Mouse (Mus musculus) forebrain, embryonic 15.5 days (tissue): ENCODE measurements around the gene Gm20532. TPM values are rescaled to one million over a fixed set of nuclear protein-coding genes. Genes with fewer than 3 reads are reported as not detected.
A peak's percentile ranks its signal among the peaks of the same experiment; 100 is the strongest.

Source experiments
- ATAC-seq: fragments of 200-750 bp; cut with Nextera tagmentation; replicated peaks from 2 replicates; pipeline ENCODE4 v1.8.0; 2017; ENCODE audit warnings: mild to moderate bottlenecking, moderate TSS enrichment, moderate library complexity
- H3K27ac ChIP-seq: fragments of 300-500 bp; sonication (generic); replicated peaks from 2 replicates; pipeline ENCODE4 v1.5.1; 2015; ENCODE audit warnings: mild to moderate bottlenecking, inconsistent platforms
- H3K27me3 ChIP-seq: fragments of 300-500 bp; sonication (generic); 2 replicates; pipeline ENCODE4 v1.6.1; 2015; ENCODE audit warnings: inconsistent platforms
- H3K36me3 ChIP-seq: fragments of 300-500 bp; sonication (generic); 2 replicates; pipeline ENCODE4 v1.6.1; 2015; ENCODE audit warnings: mild to moderate bottlenecking, inconsistent platforms
- H3K4me1 ChIP-seq: fragments of 300-500 bp; sonication (generic); 2 replicates; pipeline ENCODE4 v1.6.1; 2015; ENCODE audit warnings: inconsistent platforms
- H3K4me2 ChIP-seq: fragments of 300-500 bp; sonication (generic); replicated peaks from 2 replicates; pipeline ENCODE4 v1.6.1; 2015; ENCODE audit warnings: mild to moderate bottlenecking, inconsistent platforms
- H3K4me3 ChIP-seq: fragments of 300-500 bp; sonication (generic); 2 replicates; pipeline ENCODE4 v1.5.1; 2015; ENCODE audit warnings: mild to moderate bottlenecking, inconsistent platforms
- H3K9ac ChIP-seq: fragments of 300-500 bp; sonication (generic); replicated peaks from 2 replicates; pipeline ENCODE4 v1.6.1; 2015; ENCODE audit warnings: mild to moderate bottlenecking, inconsistent platforms
- H3K9me3 ChIP-seq: fragments of 300-500 bp; sonication (generic); 2 replicates; pipeline ENCODE4 v1.6.1; 2016; ENCODE audit warnings: inconsistent platforms
- whole genome bisulfite sequencing: fragments of 180-500 bp; shearing (Covaris S2); methylation state at CpG from one replicate; pipeline ENCODE4 v1.1.7; 2015; ENCODE audit warnings: mixed read lengths; 5-methylcytosine and 5-hydroxymethylcytosine counted together
- polyA plus RNA-seq: library from polyadenylated mRNA; unstranded; fragments of >200 nt; fragmentation: Nextera tagmentation; extraction: Ambion mirVana; gene quantifications from 2 replicates; pipeline ENCODE4 v1.2.1, GENCODE M21; 2015

Gm20532 gene
- polyA plus RNA-seq, 1 experiment from 2014 or later = not detected

DNA sequence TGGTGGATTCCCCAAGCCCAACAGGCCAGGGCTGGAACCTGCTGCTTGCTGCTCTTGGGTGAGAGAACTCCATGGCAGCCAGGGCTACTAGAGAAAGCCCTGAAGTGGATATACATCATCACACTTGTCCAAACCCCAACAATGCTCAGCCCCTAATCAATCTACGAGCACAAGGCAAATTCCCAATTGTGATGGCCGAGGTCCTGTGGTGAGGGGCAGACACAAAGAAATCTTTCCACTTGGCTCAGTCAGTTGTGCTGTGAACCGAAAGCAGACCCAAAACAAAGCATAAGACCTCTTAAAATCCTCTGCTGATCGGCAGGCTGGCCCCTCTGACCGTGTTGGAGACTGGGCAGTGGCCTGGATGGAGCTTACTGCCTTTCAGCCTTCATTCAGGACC is 11.6 kb upstream of the Gm20532 start:
- Histone ChIP-seq H3K4me2 (no peak overlapping the region), H3K9ac (no peak overlapping the region), H3K27ac (no peak overlapping the region), H3K27me3 (no peaks in the 10 kb centered on the region), H3K4me3 (no peak overlapping the region), H3K36me3 (no peaks in the 10 kb centered on the region), H3K9me3 (no peaks in the 10 kb centered on the region), H3K4me1 (peaks cover 11% of the 10 kb centered on the region)
- 13% methylated on average over 5 of the region's 5 CpGs for WGBS
- ATAC-seq = no peak

DNA sequence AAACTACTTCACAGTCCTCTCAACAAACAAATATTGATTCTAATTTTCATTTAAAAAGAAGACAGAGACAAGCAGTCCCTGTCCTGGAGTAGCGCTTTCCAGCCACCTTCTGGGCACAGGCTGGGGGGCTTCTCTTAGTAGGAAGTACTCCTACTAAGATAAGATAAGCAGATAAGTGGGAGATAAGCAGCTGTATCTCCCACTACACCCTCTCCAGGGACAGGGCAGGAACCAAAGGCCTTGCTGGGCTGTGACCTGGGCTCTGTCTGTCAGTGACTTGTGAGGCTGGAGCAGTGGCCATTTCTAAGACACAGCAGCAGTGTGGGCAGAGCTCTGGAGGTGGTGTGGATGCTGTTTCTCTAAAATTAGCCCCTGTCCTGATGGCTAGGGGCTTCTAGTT is 11.1 kb upstream of the Gm20532 start:
- Histone ChIP-seq H3K4me2 (no peak overlapping the region), H3K36me3 (no peaks in the 10 kb centered on the region), H3K9ac (no peak overlapping the region), H3K4me3 (no peak overlapping the region), H3K9me3 (no peaks in the 10 kb centered on the region), H3K27ac (no peak overlapping the region), H3K27me3 (no peaks in the 10 kb centered on the region), H3K4me1 (peaks cover 11% of the 10 kb centered on the region)
- no peak for ATAC-seq
- WGBS = 85% methylated on average over 1 of the region's 1 CpGs

DNA sequence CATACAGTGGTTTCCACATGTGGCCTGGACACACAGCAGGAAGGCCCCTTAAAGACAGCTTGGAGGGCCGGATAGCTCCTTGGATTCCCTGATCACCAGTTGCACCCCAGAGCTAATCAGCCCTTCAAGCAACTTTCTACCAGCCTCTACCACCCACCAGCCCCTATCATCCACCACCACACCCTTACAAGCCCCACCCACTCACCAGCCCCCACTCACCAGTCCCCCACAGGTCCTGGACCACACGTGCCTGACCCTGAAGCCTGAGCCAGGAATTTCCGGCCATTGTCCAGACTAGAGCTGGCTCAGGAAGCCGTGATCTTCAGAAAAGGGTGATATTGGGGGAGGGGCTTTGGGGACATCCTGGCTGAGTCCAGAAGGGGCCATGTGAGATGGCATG is 10.6 kb upstream of the Gm20532 start:
- H3K27me3 ChIP-seq = no peaks in the 10 kb centered on the region
- no peaks in the 10 kb centered on the region for H3K36me3 ChIP-seq
- peaks cover 11% of the 10 kb centered on the region for H3K4me1 ChIP-seq
- H3K27ac ChIP-seq = no peak overlapping the region
- ATAC-seq = no peak
- no peak overlapping the region for H3K9ac ChIP-seq
- no peak overlapping the region for H3K4me2 ChIP-seq
- no peaks in the 10 kb centered on the region for H3K9me3 ChIP-seq
- WGBS = 61% methylated on average over 4 of the region's 4 CpGs
- H3K4me3 ChIP-seq = no peak overlapping the region

DNA sequence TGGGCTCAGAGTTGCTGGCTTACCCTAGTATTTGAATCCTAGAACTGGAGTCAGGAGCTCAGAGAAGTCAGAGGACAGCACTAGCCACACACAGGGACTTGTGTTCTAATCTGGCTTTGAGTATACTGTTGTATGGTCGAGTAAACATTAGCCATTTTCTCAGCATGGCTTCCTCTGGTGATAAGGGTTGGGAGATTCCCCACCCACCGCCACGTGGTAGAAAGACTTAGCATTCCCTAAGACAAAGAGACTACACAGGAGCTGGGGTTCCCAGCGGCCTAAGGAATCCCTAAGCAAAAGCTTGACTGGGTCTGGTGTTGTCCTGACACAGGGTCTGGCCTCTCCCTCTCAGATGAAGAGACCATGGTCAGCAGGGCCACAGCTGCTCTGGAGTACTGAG is 10.0 kb upstream of the Gm20532 start:
- no peak overlapping the region for H3K27ac ChIP-seq
- no peak for ATAC-seq

DNA sequence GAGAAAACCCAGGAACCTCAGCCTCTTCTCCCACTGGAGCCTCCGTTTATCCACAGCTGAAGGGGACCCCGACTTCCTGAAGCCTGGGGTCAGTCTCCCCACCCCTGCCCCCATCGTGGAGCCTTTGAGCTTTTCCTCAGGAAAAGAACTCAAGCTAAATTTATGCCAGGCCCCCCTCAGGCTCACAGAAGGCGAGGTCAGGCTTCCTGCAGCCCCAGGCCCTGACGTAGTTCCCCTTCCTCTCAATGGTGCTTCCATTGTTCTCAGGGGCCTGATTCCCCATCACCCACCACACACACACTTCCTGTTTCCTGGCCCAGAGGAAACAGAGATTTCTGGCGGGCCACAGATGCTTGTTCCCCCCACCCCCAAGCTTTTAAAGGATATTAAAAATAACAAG is 8.1 kb upstream of the Gm20532 start:
- no peaks in the 10 kb centered on the region for H3K27me3 ChIP-seq
- ATAC-seq = no peak
- 49% methylated on average over 6 of the region's 6 CpGs for WGBS
- H3K9me3 ChIP-seq = no peaks in the 10 kb centered on the region
- no peak overlapping the region for H3K9ac ChIP-seq
- H3K4me1 ChIP-seq = peaks cover 8% of the 10 kb centered on the region
- H3K36me3 ChIP-seq = no peaks in the 10 kb centered on the region
- H3K27ac ChIP-seq = no peak overlapping the region
- no peak overlapping the region for H3K4me3 ChIP-seq
- no peak overlapping the region for H3K4me2 ChIP-seq

More for the DNA sequence above, 10.0 kb upstream of the Gm20532 start:
- H3K27me3 ChIP-seq = no peaks in the 10 kb centered on the region
- no peaks in the 10 kb centered on the region for H3K36me3 ChIP-seq
- H3K9ac ChIP-seq = no peak overlapping the region
- no peaks in the 10 kb centered on the region for H3K9me3 ChIP-seq
- no peak overlapping the region for H3K4me2 ChIP-seq
- peaks cover 11% of the 10 kb centered on the region for H3K4me1 ChIP-seq
- 40% methylated on average over 4 of the region's 4 CpGs for WGBS
- H3K4me3 ChIP-seq = no peak overlapping the region

DNA sequence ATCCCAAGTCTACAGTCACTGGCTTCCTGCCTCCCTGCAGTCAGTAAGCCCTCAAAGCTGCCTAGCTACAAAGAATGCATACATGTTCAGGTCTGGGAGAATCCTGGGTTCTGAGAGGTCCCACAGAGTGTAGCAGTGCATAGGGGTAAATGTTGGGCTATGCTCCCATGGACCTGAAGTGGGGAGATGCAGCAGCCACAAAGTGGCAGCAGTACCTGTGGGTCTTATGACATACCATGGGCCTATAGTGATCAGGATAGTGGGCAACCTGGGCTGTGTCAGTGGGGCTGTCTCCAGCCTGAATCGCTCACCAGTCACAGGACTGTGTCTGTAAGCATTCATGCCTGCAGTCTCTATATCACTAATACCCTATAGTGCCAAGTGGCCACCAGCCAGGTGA is 6.7 kb upstream of the Gm20532 start, which contains the start of gene Egfl7:
Gene Egfl7, plus strand, starts transcription at position 301 of the 400 bp plus-strand sequence.
- Histone ChIP-seq H3K9me3 (no peaks in the 10 kb centered on the region), H3K9ac (no peak within 1 kb of the TSS), H3K4me3 (no peak within 1 kb of the TSS), H3K4me2 (no peak within 1 kb of the TSS), H3K27me3 (no peaks in the 10 kb centered on the region), H3K27ac (no peak within 1 kb of the TSS), H3K4me1 (no peaks in the 10 kb centered on the region), H3K36me3 (no peaks in the 10 kb centered on the region)
- 93% methylated on average over 1 of the region's 1 CpGs for WGBS
- ATAC-seq = no peak

DNA sequence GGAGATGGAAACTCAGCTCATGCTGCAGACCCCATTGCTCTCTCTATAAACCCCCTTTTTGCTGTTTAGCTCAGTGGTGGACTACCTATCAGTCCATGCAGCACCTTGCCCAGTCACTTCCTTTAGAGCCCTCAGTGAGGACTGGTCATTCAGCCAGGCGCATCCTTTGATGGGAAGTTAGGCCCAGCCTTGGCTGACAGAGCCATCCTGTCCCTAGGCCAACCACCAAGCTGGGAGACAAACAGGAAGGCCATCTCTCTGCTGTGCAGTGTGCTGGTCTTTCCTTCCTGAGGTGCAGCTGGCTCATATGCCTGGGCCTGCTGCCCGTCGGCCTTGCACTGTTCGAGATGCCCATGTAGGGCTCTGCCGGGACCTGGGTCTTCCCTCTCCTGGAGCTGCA is 5.7 kb upstream of the Gm20532 start:
- WGBS = 86% methylated on average over 5 of the region's 5 CpGs
- no peak overlapping the region for H3K4me2 ChIP-seq
- ATAC-seq = no peak
- no peaks in the 10 kb centered on the region for H3K4me1 ChIP-seq
- no peaks in the 10 kb centered on the region for H3K27me3 ChIP-seq
- no peak overlapping the region for H3K9ac ChIP-seq
- H3K4me3 ChIP-seq = no peak overlapping the region
- no peaks in the 10 kb centered on the region for H3K36me3 ChIP-seq
- no peak overlapping the region for H3K27ac ChIP-seq
- no peaks in the 10 kb centered on the region for H3K9me3 ChIP-seq

DNA sequence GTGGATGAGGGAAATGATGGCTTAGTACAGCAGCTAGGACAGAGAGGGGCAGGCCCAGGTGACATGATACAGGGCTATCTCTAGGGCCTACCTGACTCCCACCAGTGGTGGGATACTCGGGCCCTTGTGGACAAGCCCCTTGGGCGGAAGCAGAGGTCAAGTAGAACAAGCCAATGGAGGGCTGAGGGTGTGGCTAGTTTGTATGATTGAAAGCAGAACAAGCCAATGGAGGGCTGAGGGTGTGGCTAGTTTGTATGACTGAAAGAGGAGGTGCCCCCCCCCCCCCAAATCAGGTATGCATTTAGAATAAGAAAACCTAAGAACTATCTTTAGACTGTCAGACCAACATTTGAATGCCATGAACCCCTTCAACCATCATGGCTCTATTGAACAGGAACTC is 4.2 kb upstream of the Gm20532 start:
- H3K4me1 ChIP-seq = peaks cover 10% of the 10 kb centered on the region
- no peak overlapping the region for H3K4me2 ChIP-seq
- no peaks in the 10 kb centered on the region for H3K27me3 ChIP-seq
- no peaks in the 10 kb centered on the region for H3K36me3 ChIP-seq
- H3K4me3 ChIP-seq = no peak overlapping the region
- no peak for ATAC-seq
- no peak overlapping the region for H3K9ac ChIP-seq
- 67% methylated on average over 2 of the region's 2 CpGs for WGBS
- no peaks in the 10 kb centered on the region for H3K9me3 ChIP-seq
- H3K27ac ChIP-seq = no peak overlapping the region

DNA sequence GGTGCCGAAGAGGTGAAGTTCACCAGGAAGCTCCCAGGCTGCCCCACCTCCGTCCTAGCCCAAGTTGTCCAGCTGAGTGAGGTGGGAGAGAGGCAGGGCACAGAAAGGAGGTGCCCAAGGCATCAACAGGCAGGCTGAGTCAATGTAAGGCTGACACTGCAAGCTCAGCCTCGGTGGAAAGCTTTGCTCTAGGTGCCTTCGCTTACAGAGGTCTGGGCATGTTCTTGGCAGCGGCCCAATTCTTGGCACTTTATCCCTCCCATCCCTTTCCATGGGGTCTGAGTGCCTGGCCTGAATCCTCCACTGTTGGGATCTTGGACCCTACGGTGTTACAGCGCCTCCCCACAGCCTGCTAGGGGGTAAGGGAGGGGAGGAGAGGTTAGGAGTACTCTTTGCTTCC is 3.7 kb upstream of the Gm20532 start:
- H3K4me2 ChIP-seq = no peak overlapping the region
- no peak for ATAC-seq

DNA sequence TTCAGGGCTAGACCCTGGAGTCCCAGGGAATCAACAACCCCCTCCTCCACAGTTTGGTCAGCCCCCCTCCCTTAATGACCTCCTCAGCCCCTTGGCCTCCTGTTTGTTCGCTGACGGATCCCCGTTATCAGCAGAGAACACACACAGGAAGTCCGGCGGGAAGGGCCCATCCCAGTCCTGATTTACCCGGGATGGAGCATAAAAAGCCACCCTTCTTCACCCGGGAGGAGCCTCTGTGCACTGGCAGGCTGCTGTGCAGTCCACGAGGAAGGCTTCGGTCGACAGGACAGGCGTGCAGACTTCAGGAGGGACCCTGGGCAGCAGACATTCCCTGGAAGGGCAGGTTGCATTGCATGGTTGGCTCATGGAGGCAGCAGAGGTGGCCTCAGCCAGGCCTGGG is 2.8 kb upstream of the Gm20532 start:
- no peak for ATAC-seq
- no peak overlapping the region for H3K9ac ChIP-seq
- no peaks in the 10 kb centered on the region for H3K27me3 ChIP-seq
- H3K36me3 ChIP-seq = no peaks in the 10 kb centered on the region
- H3K27ac ChIP-seq = no peak overlapping the region
- H3K4me1 ChIP-seq = peaks cover 10% of the 10 kb centered on the region
- 76% methylated on average over 11 of the region's 11 CpGs for WGBS
- no peak overlapping the region for H3K4me2 ChIP-seq
- H3K9me3 ChIP-seq = no peaks in the 10 kb centered on the region
- peak overlapping the region; percentile 6; the same call in 1 of the 2 replicates for H3K4me3 ChIP-seq

More for the DNA sequence above, 3.7 kb upstream of the Gm20532 start:
- Histone ChIP-seq H3K27me3 (no peaks in the 10 kb centered on the region), H3K9me3 (no peaks in the 10 kb centered on the region), H3K27ac (no peak overlapping the region), H3K4me3 (no peak overlapping the region), H3K9ac (no peak overlapping the region), H3K4me1 (peaks cover 10% of the 10 kb centered on the region), H3K36me3 (no peaks in the 10 kb centered on the region)
- 65% methylated on average over 7 of the region's 7 CpGs for WGBS

DNA sequence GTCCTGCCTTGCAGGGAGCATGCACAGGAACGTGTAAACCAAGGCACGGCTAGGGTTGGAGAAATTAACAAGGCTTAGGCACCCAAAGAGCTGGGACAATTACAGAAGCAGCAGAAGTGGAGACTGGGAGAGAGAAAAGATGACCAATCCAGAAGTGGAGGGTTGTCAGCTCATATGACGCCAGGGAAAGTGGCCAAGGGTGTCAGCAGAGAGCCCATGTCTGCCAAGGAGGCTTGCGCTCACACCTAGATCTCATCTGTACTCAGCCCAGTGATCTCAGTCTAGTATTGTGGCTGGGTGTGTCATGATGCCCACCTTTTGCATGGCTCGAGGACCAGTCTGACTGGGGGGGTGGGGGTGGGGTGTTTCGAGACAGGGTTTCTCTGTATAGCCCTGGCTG is 726 bp upstream of the Gm20532 start:
- no peaks in the 10 kb centered on the region for H3K27me3 ChIP-seq
- peak overlapping the region; percentile 50 for H3K27ac ChIP-seq
- no peak overlapping the region for H3K4me3 ChIP-seq
- H3K9me3 ChIP-seq = no peaks in the 10 kb centered on the region
- WGBS = 62% methylated on average over 6 of the region's 6 CpGs
- no peak overlapping the region for H3K9ac ChIP-seq
- no peak overlapping the region for H3K4me2 ChIP-seq
- H3K36me3 ChIP-seq = no peaks in the 10 kb centered on the region
- H3K4me1 ChIP-seq = peaks cover 10% of the 10 kb centered on the region
- ATAC-seq = no peak

DNA sequence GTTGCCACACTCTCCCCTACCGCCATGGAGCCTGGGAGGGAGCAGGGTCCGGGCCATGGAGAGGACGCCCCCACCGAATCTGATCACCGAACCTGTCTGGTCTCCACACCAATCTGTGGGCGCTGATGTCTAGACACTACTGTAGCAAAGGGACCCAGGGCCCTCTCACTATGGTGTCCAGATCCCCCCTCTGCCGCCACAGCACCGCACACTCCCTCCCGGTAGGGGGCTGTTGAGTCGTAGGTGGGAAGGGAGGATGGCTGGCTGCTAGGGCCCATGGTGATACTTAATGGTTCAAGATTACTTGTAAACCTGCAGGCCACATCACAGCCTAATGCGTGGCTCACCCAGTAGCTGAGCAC is 586 bp downstream of the Gm20532 start:
- 6% methylated on average over 11 of the region's 11 CpGs for WGBS
- peak overlapping the region; percentile 65 for H3K4me3 ChIP-seq
- peak overlapping the region; percentile 87 for H3K4me2 ChIP-seq
- no peaks in the 10 kb centered on the region for H3K36me3 ChIP-seq
- H3K9ac ChIP-seq = peak overlapping the region; percentile 56
- peak; percentile 62 for ATAC-seq
- H3K4me1 ChIP-seq = peaks cover 10% of the 10 kb centered on the region
- no peaks in the 10 kb centered on the region for H3K27me3 ChIP-seq
- no peak overlapping the region for H3K27ac ChIP-seq
- H3K9me3 ChIP-seq = no peaks in the 10 kb centered on the region

DNA sequence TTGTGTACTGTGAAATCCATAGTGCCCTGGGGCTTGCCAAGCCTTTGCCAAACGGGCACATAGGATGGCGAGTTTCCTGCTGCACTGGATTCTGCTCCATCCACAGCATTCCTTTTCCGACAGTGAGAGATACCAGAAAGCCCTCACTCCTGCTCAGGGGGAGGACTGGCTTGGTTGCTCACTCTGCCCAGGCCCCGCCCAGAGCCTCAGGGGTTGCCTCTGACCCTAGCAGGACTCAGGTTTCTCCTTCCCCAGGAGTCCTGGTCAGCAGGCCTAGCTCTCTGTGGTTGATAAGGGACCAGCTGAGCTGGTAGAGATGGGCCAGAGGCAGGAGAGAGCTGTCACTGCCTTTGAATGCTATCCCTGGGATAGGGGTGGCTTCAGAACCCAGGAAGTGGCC is 2.1 kb downstream of the Gm20532 start:
- H3K9me3 ChIP-seq = no peaks in the 10 kb centered on the region
- peaks cover 10% of the 10 kb centered on the region for H3K4me1 ChIP-seq
- H3K27ac ChIP-seq = no peak overlapping the region
- no peak overlapping the region for H3K4me3 ChIP-seq
- H3K27me3 ChIP-seq = no peaks in the 10 kb centered on the region
- H3K36me3 ChIP-seq = no peaks in the 10 kb centered on the region
- H3K4me2 ChIP-seq = no peak overlapping the region
- no peak overlapping the region for H3K9ac ChIP-seq
- no peak for ATAC-seq
- WGBS = 53% methylated on average over 4 of the region's 4 CpGs
